Mouse (Mus musculus) heart, adult 8-10 months (tissue): ENCODE results near the gene Ppil6. TPM values are rescaled to one million over a fixed set of nuclear protein-coding genes. Genes with fewer than 3 reads are reported as not detected.

Experiments
- total RNA-seq, 4 experiments: library from RNA; stranded (reverse); gene quantifications; 2 replicates each; pipeline ENCODE4 v1.2.4; 2022

The Ppil6 gene
- total RNA-seq, 4 experiments from 2014 or later: 0.78 to 1.4 (median 1.1) TPM

Other genes with a start within 250 kb of the Ppil6 start
- gene Fig4, start 187.2 kb upstream of the Ppil6 start, total RNA-seq: 10 to 100 TPM; 25.9 to 31.7 (median 28.2) TPM
- under 1 TPM in 2 of 4 experiments, not detected in 2; 0.03 TPM for gene Ak9, start 186.5 kb upstream of the Ppil6 start, total RNA-seq
- gene Zbtb24, start 40.1 kb upstream of the Ppil6 start, total RNA-seq: 1 to 10 TPM; 6.5 to 9.3 (median 7.6) TPM
- 10 to 100 TPM in 2 of 4 experiments, 1 to 10 TPM in 2; 7.5 to 12.7 (median 9.8) TPM for gene Mical1, start 14.1 kb upstream of the Ppil6 start, total RNA-seq
- 10 to 100 TPM; 30.1 to 40.2 (median 34.8) TPM for gene Smpd2, start 70 bp upstream of the Ppil6 start, total RNA-seq
- 100 to 1,000 TPM; 143 to 147 (median 145) TPM for gene Cd164, start 29.0 kb downstream of the Ppil6 start, total RNA-seq
- under 1 TPM in 1 of 4 experiments, not detected in 3; 0.20 TPM for gene Ccdc162, start 226.2 kb downstream of the Ppil6 start, total RNA-seq